Mouse (Mus musculus): ENCODE results near the gene Sfrp2.

The Sfrp2 gene

GRCm38 (mm10) chr3:83771160-83771869, 5.2 kb downstream of the Sfrp2 start:
- WGBS: 90% methylated on average over 10 of the region's 10 CpGs

GRCm38 (mm10) chr3:83773281-83773680, 7.2 kb downstream of the Sfrp2 start:
- WGBS: 92% methylated on average over 18 of the region's 18 CpGs

DNA sequence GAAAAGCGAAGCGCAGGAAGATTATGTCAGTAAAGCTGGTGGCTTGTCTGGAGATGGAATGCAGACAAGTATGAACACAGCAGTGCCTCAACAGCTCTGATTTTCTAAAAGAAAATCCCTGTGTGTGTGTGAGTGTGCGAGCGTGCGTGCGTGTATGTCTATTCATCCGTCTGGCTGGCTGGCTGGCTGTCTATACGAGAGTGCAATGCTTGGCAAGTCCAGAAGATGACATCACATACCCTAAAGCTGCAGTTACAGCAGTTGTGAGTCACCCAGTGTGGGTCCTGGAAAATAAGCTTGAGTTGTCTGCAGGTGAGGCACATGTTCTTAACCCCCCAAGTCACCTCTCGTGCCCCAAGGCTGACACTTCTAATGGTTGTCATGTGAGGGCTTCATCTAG, 9.3 kb downstream of the Sfrp2 start:
- WGBS: 70% methylated on average over 9 of the region's 9 CpGs

GRCm38 (mm10) chr3:83781460-83782222, 15.5 kb downstream of the Sfrp2 start:
- 92% methylated on average over 10 of the region's 10 CpGs for WGBS

DNA sequence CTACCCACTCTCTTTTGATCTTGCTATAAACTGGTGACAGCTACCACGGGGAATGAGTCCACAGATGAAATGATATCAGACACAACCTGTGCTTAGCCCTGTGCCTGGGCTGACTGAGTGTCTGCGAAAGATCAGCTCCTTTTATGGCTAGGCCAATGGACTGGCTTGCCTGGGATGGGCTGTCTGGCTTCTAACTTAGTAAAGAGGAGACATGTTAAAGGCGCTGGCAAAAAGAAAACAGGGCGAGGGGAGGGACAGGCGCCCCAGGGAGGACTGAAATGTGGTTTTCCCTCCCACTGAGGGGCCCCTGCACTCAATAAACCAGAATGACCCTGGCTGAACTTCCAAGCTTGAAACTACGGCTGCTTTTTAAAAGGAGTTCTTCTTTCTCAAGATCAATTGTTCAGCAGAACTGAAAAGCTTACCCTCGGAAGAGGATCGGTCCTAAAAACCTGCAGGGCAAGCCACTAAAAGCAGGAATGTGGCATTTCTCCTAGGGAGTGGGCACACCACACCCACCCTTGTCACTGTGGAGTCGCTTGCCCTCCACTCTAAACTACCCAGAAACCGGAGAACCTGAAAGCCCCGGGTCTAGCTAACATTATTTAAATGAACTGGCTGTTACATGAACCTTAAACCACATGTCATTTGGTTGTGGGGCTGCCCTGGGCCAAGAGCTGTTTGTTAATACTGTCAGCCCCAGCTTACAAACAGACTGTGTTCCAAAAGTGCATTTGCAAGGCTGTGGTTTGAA, 17.8 kb downstream of the Sfrp2 start:
- 67% methylated on average over 11 of the region's 11 CpGs for WGBS

- WGBS: 94% methylated on average over 3 of the region's 3 CpGs
These were observed 18.6 kb downstream of the Sfrp2 start for GRCm38 (mm10) chr3:83784726-83785125.

DNA sequence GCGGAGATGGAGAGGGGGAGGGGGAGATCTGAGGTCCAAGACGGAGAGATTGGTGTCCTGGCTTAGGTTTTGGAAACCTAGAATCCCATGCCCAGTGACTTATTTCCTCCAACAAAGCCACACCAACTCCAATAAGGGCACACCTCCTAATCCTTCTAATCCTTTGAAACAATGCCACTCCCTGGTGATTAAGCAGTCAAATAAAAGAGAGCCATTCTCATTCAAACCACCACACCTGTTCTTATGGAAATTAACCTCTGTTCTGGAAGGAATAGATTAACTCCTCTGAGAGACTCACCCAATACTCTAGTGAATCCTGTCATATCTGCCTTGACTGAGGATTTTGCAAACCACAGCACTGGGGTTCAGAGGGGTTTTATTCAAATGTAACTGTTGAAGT, 21.0 kb downstream of the Sfrp2 start:
- WGBS: 89% methylated on average over 2 of the region's 2 CpGs

- WGBS: 90% methylated on average over 7 of the region's 7 CpGs
These were observed 21.7 kb downstream of the Sfrp2 start for GRCm38 (mm10) chr3:83787776-83788305.

- 4% methylated on average over 44 of the region's 44 CpGs for WGBS
These were observed 23.7 kb downstream of the Sfrp2 start for GRCm38 (mm10) chr3:83789651-83790451.

DNA sequence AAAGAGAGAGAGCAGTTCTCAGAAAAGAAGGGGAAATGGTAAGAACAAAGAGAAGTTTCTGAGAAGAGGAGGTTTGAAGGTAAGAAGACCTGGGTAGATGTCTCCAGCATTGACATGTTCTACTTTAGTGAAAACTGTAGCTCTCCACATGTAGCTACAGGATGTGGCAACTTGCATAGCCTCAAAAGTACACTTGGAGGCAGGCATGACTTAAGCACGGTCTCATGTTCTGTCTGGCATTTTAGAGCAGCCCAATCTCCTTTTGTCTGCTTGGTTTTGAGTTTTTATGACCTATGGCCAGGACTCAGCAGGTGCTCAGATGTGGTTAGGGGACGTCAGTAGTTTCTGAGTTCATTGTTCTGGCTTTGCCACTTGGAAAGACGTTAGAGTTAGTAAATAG, 25.3 kb downstream of the Sfrp2 start:
- 87% methylated on average over 3 of the region's 3 CpGs for WGBS

DNA sequence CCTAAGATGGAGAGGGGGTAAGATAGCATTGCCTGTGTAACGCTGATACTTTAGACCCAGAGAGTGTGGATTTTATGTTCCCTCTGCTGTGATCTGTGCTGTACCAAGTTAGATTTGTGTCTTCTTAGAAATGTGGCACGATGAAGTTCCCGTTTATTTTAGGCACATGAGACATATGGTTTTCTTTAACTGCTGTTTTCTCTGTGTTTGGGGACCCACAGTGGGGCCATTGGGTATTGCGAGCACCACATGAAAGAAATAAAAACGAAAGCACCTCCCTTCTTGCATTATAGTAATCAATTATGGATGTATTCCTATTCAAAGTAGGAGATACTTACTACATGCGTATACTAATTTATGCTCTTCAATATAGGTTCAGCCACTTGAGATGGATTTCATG, 31.0 kb downstream of the Sfrp2 start:
- 43% methylated on average over 6 of the region's 6 CpGs for WGBS

DNA sequence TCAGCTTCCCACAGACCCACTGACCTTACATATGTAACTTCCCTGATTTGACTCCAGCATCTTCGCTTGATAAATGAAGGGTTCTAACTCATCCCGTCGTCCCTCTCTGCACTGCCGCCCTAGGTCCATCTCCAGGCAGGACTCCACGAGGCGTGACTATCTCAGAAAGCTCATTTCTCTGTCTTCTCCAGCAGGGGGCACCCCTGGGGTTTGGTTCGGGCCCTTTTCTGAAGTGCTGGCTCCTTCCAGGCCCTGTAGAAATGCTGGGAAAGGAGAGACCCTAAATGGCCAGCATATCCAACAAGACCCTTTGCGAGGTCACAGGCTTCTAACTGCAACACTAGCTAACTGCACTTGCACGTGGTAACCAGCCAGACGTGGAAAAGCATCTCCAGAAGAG, 31.7 kb downstream of the Sfrp2 start:
- 5% methylated on average over 10 of the region's 10 CpGs for WGBS

DNA sequence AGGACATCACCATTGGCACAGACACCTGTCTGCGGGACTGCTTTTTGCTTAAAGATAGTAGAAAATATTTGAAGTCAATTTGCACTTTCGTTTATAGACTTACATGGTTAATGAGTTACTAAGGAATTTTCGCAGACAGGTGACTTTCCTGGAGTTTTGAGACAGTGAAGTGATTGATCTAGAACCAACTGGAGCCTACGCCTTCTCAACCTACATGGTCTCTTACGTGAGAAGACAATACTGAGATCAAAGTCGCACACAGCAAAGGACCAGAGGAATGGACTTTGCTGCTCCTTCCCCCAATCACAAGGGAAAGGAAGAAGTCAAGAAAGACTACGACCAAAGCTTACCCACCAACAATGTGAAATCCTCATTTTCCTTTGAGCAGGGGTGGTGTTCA, 33.4 kb downstream of the Sfrp2 start:
- 93% methylated on average over 7 of the region's 7 CpGs for WGBS

GRCm38 (mm10) chr3:83801649-83802155, 35.6 kb downstream of the Sfrp2 start:
- 96% methylated on average over 4 of the region's 4 CpGs for WGBS

- WGBS: 78% methylated on average over 12 of the region's 12 CpGs
These were observed 42.4 kb downstream of the Sfrp2 start for GRCm38 (mm10) chr3:83808483-83808882.

DNA sequence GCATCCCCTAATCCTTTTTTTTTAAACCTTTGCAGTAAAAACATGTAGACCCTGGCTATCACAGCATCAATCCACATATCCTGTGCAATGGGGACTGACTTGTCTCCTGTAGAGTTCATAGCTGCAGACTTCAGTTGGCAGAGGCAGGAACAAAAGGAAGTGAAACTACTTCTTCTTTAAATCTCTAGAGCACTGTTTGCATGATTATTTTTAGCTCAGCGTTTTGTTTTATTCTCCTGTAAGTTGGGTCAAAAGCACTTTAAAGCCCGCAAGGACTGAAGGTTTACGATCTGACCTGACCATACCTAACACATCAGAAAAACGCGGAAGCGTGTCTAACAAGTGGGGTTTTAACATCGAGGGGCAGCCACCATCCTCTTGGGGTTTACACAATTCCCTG, 45.9 kb downstream of the Sfrp2 start:
- WGBS: 72% methylated on average over 7 of the region's 7 CpGs

- 91% methylated on average over 4 of the region's 4 CpGs for WGBS
These were observed 50.3 kb downstream of the Sfrp2 start for GRCm38 (mm10) chr3:83816372-83816925.

GRCm38 (mm10) chr3:83823774-83824173, 57.7 kb downstream of the Sfrp2 start:
- WGBS: 94% methylated on average over 4 of the region's 4 CpGs
